Mouse (Mus musculus) intestine, postnatal 0 days (tissue): ENCODE measurements at regions not wholly inside any gene's neighbourhood (a gene's known extent, or its start where the extent isn't known, plus 50 kb on each side); places are given as distances from the start of the nearest gene placed in this dataset.

Source experiments
- ATAC-seq: fragments of 200-750 bp; cut with Nextera tagmentation; 2 replicates; pipeline ENCODE4 v1.8.0; 2017; ENCODE audit warnings: mild to moderate bottlenecking, moderate TSS enrichment, moderate library complexity
- H3K27ac ChIP-seq: fragments of 300-500 bp; sonication (generic); 2 replicates; pipeline ENCODE4 v1.5.1; 2014; ENCODE audit warnings: mild to moderate bottlenecking, low read depth, low read length, moderate library complexity
- H3K27me3 ChIP-seq: fragments of 300-500 bp; sonication (generic); replicated peaks from 2 replicates; pipeline ENCODE4 v1.6.1; 2014; ENCODE audit warnings: low read length, mixed read lengths; ENCODE audit not compliant: control insufficient read depth, insufficient read depth
- H3K36me3 ChIP-seq: fragments of 300-500 bp; sonication (generic); 2 replicates; pipeline ENCODE4 v1.6.1; 2014; ENCODE audit warnings: mild to moderate bottlenecking, moderate library complexity; ENCODE audit not compliant: control insufficient read depth, insufficient read depth
- H3K4me1 ChIP-seq: fragments of 300-500 bp; sonication (generic); replicated peaks from 2 replicates; pipeline ENCODE4 v1.6.1; 2014; ENCODE audit warnings: antibody characterized with exemption, low read length, mixed read lengths; ENCODE audit not compliant: control insufficient read depth, insufficient read depth
- H3K4me2 ChIP-seq: fragments of 300-500 bp; sonication (generic); replicated peaks from 2 replicates; pipeline ENCODE4 v1.6.1; 2014; ENCODE audit warnings: low read depth, mild to moderate bottlenecking, moderate library complexity
- H3K4me3 ChIP-seq: fragments of 300-500 bp; sonication (generic); 2 replicates; pipeline ENCODE4 v1.5.1; 2014; ENCODE audit warnings: low read depth, low read length
- H3K9ac ChIP-seq: fragments of 300-500 bp; sonication (generic); 2 replicates; pipeline ENCODE4 v1.6.1; 2014; ENCODE audit warnings: mild to moderate bottlenecking, low read depth, low read length
- H3K9me3 ChIP-seq: fragments of 300-500 bp; sonication (generic); 2 replicates; pipeline ENCODE4 v1.6.1; 2016; ENCODE audit warnings: mixed run types; ENCODE audit not compliant: control insufficient read depth
- CTCF ChIP-seq: sonication (generic); IDR thresholded peaks from 2 replicates; pipeline ENCODE4 v1.5.1; 2016; ENCODE audit warnings: low read depth, mild to moderate bottlenecking, control low read depth, antibody characterized with exemption, moderate library complexity
- WGBS: fragments of 180-500 bp; shearing (Covaris S2); extraction: QIAGEN DNeasy Blood & Tissue Kit; methylation state at CpG from one replicate; pipeline ENCODE4 v1.1.7; 2014; 5-methylcytosine and 5-hydroxymethylcytosine counted together

DNA sequence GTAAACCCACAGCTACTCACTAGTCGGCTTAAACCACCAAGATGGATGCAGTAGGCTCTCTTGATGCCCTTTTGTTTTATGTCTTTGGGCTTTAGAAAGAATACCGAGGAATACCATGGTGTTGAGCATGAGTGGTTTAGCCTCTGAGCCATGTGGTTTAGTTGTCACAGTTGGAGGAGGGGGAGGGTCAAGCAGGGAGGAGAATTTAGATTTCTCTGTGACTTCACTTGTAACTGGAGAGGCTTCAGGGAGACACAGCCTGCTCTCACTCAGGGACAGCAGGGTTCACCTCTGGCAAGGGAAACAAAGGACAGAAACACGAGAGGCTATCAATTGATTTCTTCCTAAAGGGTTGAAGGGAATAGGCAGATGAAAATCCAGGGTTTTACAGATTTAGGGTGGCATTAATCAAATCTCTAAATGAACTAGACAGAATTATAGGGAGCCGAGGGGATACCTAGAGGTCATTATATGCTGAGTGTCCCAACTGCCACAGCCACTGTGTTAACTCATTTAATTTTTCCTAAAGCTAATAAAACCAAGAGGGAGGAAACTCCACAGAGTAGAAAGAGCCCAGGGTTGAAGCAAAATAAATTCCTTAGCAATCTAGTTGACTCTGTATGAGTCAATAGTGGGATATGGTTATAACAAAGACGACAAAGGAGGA, 2113.7 kb upstream of the 5930422O12Rik start:
- TF ChIP-seq CTCF: no peak
- ATAC-seq: no peak
- H3K27ac ChIP-seq: no peak overlapping the region
- H3K4me1 ChIP-seq: no peaks in the 10 kb centered on the region
- H3K4me3 ChIP-seq: no peak overlapping the region
- H3K4me2 ChIP-seq: no peak overlapping the region
- H3K36me3 ChIP-seq: no peaks in the 10 kb centered on the region
- H3K27me3 ChIP-seq: no peaks in the 10 kb centered on the region
- H3K9ac ChIP-seq: no peak overlapping the region
- WGBS: 58% methylated on average over 5 of the region's 5 CpGs
- no peaks in the 10 kb centered on the region for H3K9me3 ChIP-seq

DNA sequence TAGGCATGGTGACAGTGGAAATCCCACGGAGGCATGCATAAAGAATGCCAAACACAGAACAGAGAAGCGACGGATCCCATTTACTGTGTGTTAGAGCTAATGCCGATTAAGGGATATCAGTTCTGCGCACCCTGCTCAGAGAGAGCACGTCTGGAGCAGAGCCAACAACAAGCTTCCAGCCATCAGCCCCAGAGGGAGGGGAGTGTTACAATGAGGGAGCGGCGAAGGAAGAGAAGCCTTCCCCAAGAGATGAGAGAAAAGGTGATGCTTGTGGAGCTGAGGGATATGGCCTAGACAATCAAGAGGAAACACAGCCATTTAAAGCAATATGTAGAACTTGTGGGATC, 2113.2 kb upstream of the 5930422O12Rik start:
- Histone ChIP-seq H3K4me3 (no peak overlapping the region), H3K4me1 (no peaks in the 10 kb centered on the region), H3K9me3 (no peaks in the 10 kb centered on the region), H3K4me2 (no peak overlapping the region), H3K9ac (no peak overlapping the region), H3K27me3 (no peaks in the 10 kb centered on the region), H3K27ac (no peak overlapping the region), H3K36me3 (no peaks in the 10 kb centered on the region)
- no peak for ATAC-seq
- no peak for TF ChIP-seq CTCF
- WGBS: 61% methylated on average over 8 of the region's 8 CpGs

DNA sequence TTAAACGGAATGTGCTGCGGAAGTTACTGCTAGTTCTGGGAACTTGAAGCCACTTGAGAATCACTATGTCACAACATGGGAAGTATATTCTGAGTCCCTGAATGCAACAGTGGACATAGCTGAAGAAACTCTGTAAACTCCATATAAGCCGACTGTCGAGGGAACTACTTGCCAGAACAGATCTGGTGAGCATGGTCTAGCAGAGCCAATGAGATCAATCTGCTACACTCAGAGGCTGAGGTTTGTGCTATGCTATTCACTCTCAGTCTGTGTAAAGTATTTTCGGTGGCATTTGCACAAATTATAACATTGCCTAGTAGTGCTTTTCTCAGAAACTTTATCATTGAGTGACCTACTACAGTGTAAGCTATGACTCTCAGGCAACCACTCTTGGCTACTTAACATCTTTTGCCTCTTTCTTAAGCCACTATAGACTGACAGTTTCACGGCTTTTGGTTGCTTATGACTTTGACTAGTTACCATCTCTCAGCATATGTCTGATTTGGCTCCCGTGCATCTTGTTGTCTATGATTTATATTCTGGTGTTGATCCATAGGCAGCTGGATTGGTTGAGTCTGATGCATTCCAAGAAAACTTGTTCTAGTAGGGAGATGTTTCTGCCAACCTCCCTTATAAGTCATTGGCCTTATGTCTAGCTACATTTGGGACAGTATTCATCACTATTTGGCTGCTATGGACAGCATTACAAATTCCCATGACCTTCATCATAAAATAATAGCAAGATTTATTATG, 2094.8 kb upstream of the 5930422O12Rik start:
- no peak overlapping the region for H3K27ac ChIP-seq
- WGBS: 82% methylated on average over 7 of the region's 7 CpGs
- H3K4me2 ChIP-seq: no peak overlapping the region
- no peak for ATAC-seq
- H3K4me1 ChIP-seq: no peaks in the 10 kb centered on the region
- H3K9me3 ChIP-seq: no peaks in the 10 kb centered on the region
- H3K27me3 ChIP-seq: no peaks in the 10 kb centered on the region
- TF ChIP-seq CTCF: no peak
- H3K36me3 ChIP-seq: no peaks in the 10 kb centered on the region
- no peak overlapping the region for H3K9ac ChIP-seq
- H3K4me3 ChIP-seq: no peak overlapping the region

DNA sequence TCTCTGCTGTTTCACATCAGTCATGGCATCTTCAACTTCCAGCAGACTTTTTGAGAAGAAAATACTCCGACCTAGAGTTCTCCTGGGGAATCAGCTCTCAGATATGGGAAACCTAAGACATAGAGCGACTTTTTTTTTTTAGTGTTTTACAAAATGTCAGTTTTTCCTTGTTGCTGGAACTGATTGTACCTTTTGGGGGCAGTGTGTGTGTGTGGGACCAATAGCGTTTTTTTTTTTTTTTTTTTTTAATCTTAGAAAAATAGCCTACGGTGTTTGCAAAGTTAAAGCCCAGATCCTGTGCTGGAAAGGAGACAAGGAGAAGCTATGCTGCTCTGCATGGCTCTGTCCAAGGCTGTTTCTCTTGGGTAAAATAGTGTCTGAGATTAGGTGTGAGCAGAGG, 2080.0 kb upstream of the 5930422O12Rik start:
- no peak for TF ChIP-seq CTCF
- ATAC-seq: no peak
- H3K9ac ChIP-seq: no peak overlapping the region
- H3K4me2 ChIP-seq: no peak overlapping the region
- no peaks in the 10 kb centered on the region for H3K27me3 ChIP-seq
- no peak overlapping the region for H3K4me3 ChIP-seq
- no peaks in the 10 kb centered on the region for H3K9me3 ChIP-seq
- 76% methylated on average over 4 of the region's 4 CpGs for WGBS
- H3K36me3 ChIP-seq: no peaks in the 10 kb centered on the region
- no peak overlapping the region for H3K27ac ChIP-seq
- H3K4me1 ChIP-seq: no peaks in the 10 kb centered on the region

DNA sequence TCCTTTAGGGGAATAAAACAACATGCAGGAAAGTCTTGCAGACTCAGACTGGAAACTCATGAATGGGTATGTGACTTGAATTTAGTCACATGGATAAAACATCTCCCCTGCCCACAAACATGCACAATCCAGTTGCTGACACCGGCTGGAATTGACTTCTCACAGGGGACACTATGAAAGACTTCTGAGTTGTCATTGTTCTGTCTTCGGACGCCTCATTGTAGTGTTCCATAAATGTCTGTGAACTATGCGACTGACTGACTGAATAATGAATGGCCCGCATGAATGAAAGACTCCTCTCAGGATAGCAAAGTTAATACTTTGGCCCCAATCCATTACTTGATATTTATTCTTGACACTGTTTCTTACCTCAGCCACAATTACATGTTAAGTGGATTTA, 2058.9 kb upstream of the 5930422O12Rik start:
- Histone ChIP-seq H3K9ac (no peak overlapping the region), H3K4me2 (no peak overlapping the region), H3K4me1 (no peaks in the 10 kb centered on the region), H3K4me3 (no peak overlapping the region), H3K27me3 (no peaks in the 10 kb centered on the region), H3K36me3 (no peaks in the 10 kb centered on the region), H3K9me3 (no peaks in the 10 kb centered on the region), H3K27ac (no peak overlapping the region)
- WGBS: 89% methylated on average over 5 of the region's 5 CpGs
- no peak for ATAC-seq
- TF ChIP-seq CTCF: no peak

DNA sequence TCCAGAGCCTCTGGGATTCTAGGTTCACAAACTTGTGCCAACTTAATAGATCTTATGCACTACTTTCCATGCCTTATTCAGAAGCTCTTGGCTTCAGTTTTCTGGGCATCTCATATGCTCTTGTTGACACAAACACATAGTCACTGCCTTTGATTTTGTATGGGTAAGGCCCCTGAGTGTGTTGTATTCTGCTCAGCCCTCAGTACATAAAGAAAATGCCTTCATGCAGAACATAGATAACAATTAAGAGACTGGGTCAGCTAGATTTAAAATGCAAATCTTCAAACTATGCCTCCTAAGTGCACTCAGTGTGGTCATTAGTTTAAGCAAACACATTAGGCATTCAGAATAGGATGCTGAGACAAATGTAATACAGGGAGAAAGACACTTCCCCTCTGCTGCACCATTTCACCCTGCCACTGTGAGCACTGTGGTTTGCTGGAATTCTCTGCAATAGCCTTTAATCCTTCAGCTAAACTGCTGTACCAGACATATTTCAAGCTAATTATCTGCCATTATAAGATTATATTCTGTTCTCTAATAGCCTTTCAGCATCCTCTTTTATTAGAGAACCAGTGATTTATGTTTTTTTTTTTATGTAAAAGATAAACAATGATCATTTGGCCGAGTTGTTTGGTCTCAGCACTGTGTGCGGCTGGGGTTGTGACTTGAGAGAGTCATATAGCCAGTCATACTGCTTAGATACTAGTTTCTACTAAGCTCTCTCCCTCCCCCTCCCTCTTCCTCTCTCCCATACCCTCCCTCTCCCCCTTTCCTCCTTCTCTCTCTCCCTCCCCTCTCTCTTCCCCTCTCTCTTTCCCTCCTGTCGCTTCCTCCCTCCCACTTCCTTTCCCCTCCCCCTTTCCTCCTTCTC, 2058.1 kb upstream of the 5930422O12Rik start:
- H3K9me3 ChIP-seq: no peaks in the 10 kb centered on the region
- H3K4me3 ChIP-seq: no peak overlapping the region
- H3K4me2 ChIP-seq: no peak overlapping the region
- no peak for TF ChIP-seq CTCF
- H3K27ac ChIP-seq: no peak overlapping the region
- no peak overlapping the region for H3K9ac ChIP-seq
- H3K4me1 ChIP-seq: no peaks in the 10 kb centered on the region
- no peak for ATAC-seq
- H3K36me3 ChIP-seq: no peaks in the 10 kb centered on the region
- 29% methylated on average over 3 of the region's 3 CpGs for WGBS
- H3K27me3 ChIP-seq: no peaks in the 10 kb centered on the region
